Mouse (Mus musculus) heart, embryonic 16.5 days (tissue): ENCODE data around the gene Slc22a23. TPM values are rescaled to one million over a fixed set of nuclear protein-coding genes. Genes with fewer than 3 reads are reported as not detected.

Experiments
- ATAC-seq: fragments of 200-750 bp; cut with Nextera tagmentation; replicated peaks from 2 replicates; pipeline ENCODE4 v1.8.0; 2017; ENCODE audit warnings: moderate number of reproducible peaks; ENCODE audit not compliant: insufficient read depth, low FRiP score; ENCODE audit errors: extremely low read depth
- H3K27ac ChIP-seq: fragments of 300-500 bp; sonication (generic); 2 replicates; pipeline ENCODE4 v1.5.1; 2014; ENCODE audit warnings: mild to moderate bottlenecking, low read length, control low read depth, moderate library complexity
- H3K27me3 ChIP-seq: fragments of 300-500 bp; sonication (generic); 2 replicates; pipeline ENCODE4 v1.6.1; 2014; ENCODE audit warnings: low read length, mixed read lengths; ENCODE audit not compliant: control insufficient read depth, insufficient read depth
- H3K36me3 ChIP-seq: fragments of 300-500 bp; sonication (generic); 2 replicates; pipeline ENCODE4 v1.6.1; 2014; ENCODE audit not compliant: control insufficient read depth, insufficient read depth
- H3K4me1 ChIP-seq: fragments of 300-500 bp; sonication (generic); 2 replicates; pipeline ENCODE4 v1.6.1; 2014; ENCODE audit warnings: low read length, mixed read lengths; ENCODE audit not compliant: control insufficient read depth, insufficient read depth
- H3K4me2 ChIP-seq: fragments of 300-500 bp; sonication (generic); 2 replicates; pipeline ENCODE4 v1.6.1; 2014; ENCODE audit warnings: low read depth, mild to moderate bottlenecking, control low read depth, low read length
- H3K4me3 ChIP-seq: fragments of 300-500 bp; sonication (generic); 2 replicates; pipeline ENCODE4 v1.5.1; 2014; ENCODE audit warnings: mild to moderate bottlenecking, control low read depth, low read length
- H3K9ac ChIP-seq: fragments of 300-500 bp; sonication (generic); 2 replicates; pipeline ENCODE4 v1.6.1; 2014; ENCODE audit warnings: low read length, control low read depth
- H3K9me3 ChIP-seq: fragments of 300-500 bp; sonication (generic); replicated peaks from 2 replicates; pipeline ENCODE4 v1.6.1; 2016; ENCODE audit warnings: low read length; ENCODE audit not compliant: control insufficient read depth
- WGBS: fragments of 180-500 bp; shearing (Covaris S2); extraction: QIAGEN DNeasy Blood & Tissue Kit; methylation state at CpG from one replicate; pipeline ENCODE4 v1.1.7; 2014; 5-methylcytosine and 5-hydroxymethylcytosine counted together
- polyA plus RNA-seq: library from polyadenylated mRNA; unstranded; fragments of >200 nt; fragmentation: Nextera tagmentation; extraction: Ambion mirVana; gene quantifications from 2 replicates; pipeline ENCODE4 v1.2.1, GENCODE M21; 2015

Slc22a23 gene
- polyA plus RNA-seq, 1 experiment from 2014 or later = 3.3 TPM

DNA sequence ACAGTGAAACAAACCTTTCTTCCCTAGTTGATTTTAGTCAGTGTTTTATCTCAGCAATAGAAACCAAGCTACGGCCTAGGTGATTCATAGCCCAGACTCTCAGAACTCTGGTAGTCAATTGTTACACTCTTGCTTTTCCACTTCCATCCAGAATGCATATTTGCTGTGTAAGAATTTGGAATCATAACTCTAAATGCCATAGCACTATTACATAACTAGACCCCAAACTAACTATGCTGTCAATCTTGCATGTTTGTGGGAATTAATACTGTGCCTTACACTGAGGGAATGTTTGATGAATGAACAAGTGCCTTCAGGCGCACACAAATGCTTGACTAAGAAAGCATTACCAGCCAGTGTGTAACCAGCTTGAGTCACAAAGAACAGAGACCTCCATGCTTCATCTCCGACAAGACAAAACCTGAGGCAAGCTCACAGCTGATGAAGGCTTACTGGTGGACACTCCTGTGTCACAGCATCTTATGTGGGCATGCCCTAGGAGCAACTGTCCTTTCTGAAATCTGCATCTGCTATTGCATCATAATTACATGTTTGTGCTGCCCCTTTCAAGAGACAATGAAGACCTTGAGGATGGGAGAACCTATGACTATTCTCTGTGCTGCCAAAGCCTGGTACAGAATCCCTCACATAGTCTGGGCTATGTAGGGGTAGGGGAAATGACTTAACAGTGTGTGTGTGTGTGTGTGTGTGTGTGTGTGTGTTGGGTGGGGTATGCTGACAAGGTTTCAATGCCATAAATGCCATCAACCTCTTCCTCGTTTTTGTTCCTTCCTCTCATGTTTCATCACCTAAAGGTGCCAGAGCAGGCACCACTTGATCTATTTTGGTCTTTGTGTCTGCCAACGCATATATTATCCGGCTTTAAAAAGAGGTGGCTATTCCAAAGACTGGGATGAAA, 27.2 kb upstream of the Slc22a23 start:
- H3K4me3 ChIP-seq = no peak overlapping the region
- no peaks in the 10 kb centered on the region for H3K9me3 ChIP-seq
- no peak overlapping the region for H3K9ac ChIP-seq
- no peak overlapping the region for H3K4me2 ChIP-seq
- peak; percentile 79 for ATAC-seq
- no peaks in the 10 kb centered on the region for H3K36me3 ChIP-seq
- no peaks in the 10 kb centered on the region for H3K27me3 ChIP-seq
- H3K4me1 ChIP-seq = peaks cover 5% of the 10 kb centered on the region; the same call in 1 of the 2 replicates
- WGBS = 60% methylated on average over 6 of the region's 6 CpGs
- H3K27ac ChIP-seq = no peak overlapping the region

- Histone ChIP-seq H3K9ac (no peak overlapping the region), H3K36me3 (no peaks in the 10 kb centered on the region), H3K27me3 (no peaks in the 10 kb centered on the region), H3K4me2 (no peak overlapping the region), H3K27ac (no peak overlapping the region), H3K4me3 (no peak overlapping the region), H3K9me3 (no peaks in the 10 kb centered on the region), H3K4me1 (peaks cover 5% of the 10 kb centered on the region; the same call in 1 of the 2 replicates)
- WGBS = 67% methylated on average over 4 of the region's 4 CpGs
- no peak for ATAC-seq
Measured at GRCm38 (mm10) chr13:34370281-34370825, 25.4 kb upstream of the Slc22a23 start.

GRCm38 (mm10) chr13:34365226-34365625, 20.2 kb upstream of the Slc22a23 start:
- H3K4me3 ChIP-seq = no peak overlapping the region
- H3K4me2 ChIP-seq = no peak overlapping the region
- H3K27ac ChIP-seq = no peak overlapping the region
- no peaks in the 10 kb centered on the region for H3K4me1 ChIP-seq
- 61% methylated on average over 1 of the region's 1 CpGs for WGBS
- no peak overlapping the region for H3K9ac ChIP-seq
- no peaks in the 10 kb centered on the region for H3K9me3 ChIP-seq
- no peaks in the 10 kb centered on the region for H3K27me3 ChIP-seq
- H3K36me3 ChIP-seq = no peaks in the 10 kb centered on the region
- no peak for ATAC-seq

DNA sequence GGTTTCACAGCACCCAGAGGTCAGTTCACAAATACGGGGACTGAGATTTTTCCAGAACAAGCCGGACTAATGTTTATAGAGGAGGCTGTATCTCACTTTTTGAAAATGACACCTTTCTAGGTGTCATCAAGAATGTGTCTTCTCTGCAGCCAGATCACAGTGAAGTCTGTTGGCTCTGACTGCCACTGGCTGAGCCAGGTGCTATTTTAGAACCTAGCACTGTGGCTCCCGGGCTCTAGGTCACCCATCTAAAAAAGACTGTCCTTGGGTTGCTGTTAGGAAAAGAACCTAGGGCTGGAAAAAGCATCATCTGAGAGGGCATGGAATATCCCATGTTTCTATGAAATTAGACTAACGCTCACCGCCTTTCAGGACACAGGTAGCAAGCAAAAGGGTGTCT, 10.7 kb upstream of the Slc22a23 start:
- 76% methylated on average over 5 of the region's 5 CpGs for WGBS
- H3K27me3 ChIP-seq = no peaks in the 10 kb centered on the region
- no peaks in the 10 kb centered on the region for H3K9me3 ChIP-seq
- no peaks in the 10 kb centered on the region for H3K36me3 ChIP-seq
- no peak overlapping the region for H3K4me2 ChIP-seq
- no peak overlapping the region for H3K4me3 ChIP-seq
- no peaks in the 10 kb centered on the region for H3K4me1 ChIP-seq
- no peak overlapping the region for H3K9ac ChIP-seq
- no peak for ATAC-seq
- H3K27ac ChIP-seq = no peak overlapping the region

- H3K36me3 ChIP-seq = no peaks in the 10 kb centered on the region
- H3K4me2 ChIP-seq = no peak overlapping the region
- no peak overlapping the region for H3K4me3 ChIP-seq
- no peak overlapping the region for H3K27ac ChIP-seq
- no peak for ATAC-seq
- H3K27me3 ChIP-seq = no peaks in the 10 kb centered on the region
- WGBS = 81% methylated on average over 10 of the region's 10 CpGs
- H3K4me1 ChIP-seq = no peaks in the 10 kb centered on the region
- H3K9me3 ChIP-seq = no peaks in the 10 kb centered on the region
- no peak overlapping the region for H3K9ac ChIP-seq
Measured at GRCm38 (mm10) chr13:34354830-34355624, 10.0 kb upstream of the Slc22a23 start.

- Histone ChIP-seq H3K9me3 (no peaks in the 10 kb centered on the region), H3K4me2 (no peak overlapping the region), H3K4me3 (no peak overlapping the region), H3K36me3 (no peaks in the 10 kb centered on the region), H3K9ac (no peak overlapping the region), H3K4me1 (peaks cover 4% of the 10 kb centered on the region), H3K27ac (no peak overlapping the region), H3K27me3 (no peaks in the 10 kb centered on the region)
- WGBS = 79% methylated on average over 7 of the region's 7 CpGs
- no peak for ATAC-seq
Measured at GRCm38 (mm10) chr13:34353241-34353640, 8.3 kb upstream of the Slc22a23 start.

DNA sequence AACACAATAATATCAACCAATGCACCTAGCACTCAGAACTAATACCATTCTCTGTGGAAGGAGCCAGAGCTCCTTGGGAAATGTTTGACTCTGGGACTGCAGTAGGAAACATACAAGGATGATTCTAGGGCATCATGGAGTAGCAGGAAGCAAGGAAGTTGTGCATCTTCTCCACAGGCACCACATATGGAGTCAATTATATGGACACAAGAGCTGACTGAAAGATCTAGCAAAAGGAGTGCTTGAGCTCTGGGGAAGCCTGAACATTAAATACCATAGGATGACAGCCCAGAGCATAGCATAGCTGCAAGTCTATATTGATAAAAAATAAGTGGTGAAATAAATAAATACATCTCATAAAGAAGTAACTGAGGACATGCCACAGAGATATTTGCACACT, 6.5 kb upstream of the Slc22a23 start:
- Histone ChIP-seq H3K9ac (no peak overlapping the region), H3K36me3 (no peaks in the 10 kb centered on the region), H3K4me2 (no peak overlapping the region)

DNA sequence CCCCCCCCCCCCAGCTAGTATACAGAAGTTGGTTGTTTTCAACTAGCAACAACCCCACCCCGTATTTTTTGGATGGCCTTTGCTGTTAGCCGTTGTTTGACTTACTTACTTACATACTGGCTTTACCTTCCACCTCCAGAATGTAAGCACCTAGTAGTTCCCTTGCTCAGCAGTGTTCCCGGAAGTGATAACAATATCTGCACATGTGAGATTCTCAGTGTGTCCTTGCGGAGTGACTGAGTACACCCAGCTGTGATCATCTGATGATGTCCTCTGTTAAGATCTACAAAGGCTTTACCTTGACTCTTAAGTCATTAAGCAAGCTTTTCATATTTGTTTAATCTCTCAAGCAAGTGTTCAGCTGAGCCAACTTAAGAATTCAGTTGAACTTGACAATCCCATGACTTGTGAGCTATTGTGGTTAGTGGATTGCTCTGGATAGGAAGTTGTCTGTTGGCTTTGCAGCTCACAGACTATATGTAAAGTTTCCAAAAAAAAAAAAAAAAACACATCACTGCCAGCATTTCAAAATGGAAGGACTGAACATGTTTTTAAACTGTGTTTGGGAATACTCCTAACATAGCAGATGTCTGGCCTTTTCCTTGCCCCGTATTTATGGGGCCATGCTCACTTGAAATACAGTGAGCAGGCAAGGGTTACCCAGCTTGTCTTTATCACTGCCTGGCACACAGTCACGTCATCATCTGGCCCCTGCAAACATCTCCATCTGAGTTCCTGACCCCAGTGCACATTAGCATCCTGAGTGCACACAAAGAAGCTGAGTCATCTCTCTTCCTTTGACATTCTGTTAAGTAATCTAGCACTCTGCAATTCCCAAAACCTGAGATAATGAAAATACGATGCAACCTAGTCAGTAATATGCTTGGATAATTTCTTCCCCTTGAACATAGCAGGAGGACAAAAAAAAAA, 3.2 kb upstream of the Slc22a23 start:
- H3K9ac ChIP-seq = no peak overlapping the region
- WGBS = 34% methylated on average over 7 of the region's 7 CpGs
- no peak overlapping the region for H3K4me2 ChIP-seq
- H3K27me3 ChIP-seq = peaks cover under 1% of the 10 kb centered on the region; the same call in 1 of the 2 replicates
- no peak for ATAC-seq
- no peak overlapping the region for H3K4me3 ChIP-seq
- H3K9me3 ChIP-seq = no peaks in the 10 kb centered on the region
- H3K36me3 ChIP-seq = no peaks in the 10 kb centered on the region
- H3K27ac ChIP-seq = no peak overlapping the region
- peaks cover 17% of the 10 kb centered on the region for H3K4me1 ChIP-seq

More for the DNA sequence above, 6.5 kb upstream of the Slc22a23 start:
- Histone ChIP-seq H3K27me3 (no peaks in the 10 kb centered on the region), H3K4me3 (no peak overlapping the region), H3K9me3 (no peaks in the 10 kb centered on the region), H3K27ac (no peak overlapping the region), H3K4me1 (peaks cover 4% of the 10 kb centered on the region)
- no peak for ATAC-seq
